Mouse (Mus musculus): ENCODE measurements around the gene Naga. TPM values are rescaled to one million over a fixed set of nuclear protein-coding genes. Genes with fewer than 3 reads are reported as not detected.

Naga gene
- total RNA-seq, 2 experiments from 2014 or later: 24.6 to 27.3 TPM

GRCm38 (mm10) chr15:82337875-82338274 is 850 bp downstream of the Naga start:
- no peak for DNase-seq

- no peak for DNase-seq
These were observed 2.1 kb downstream of the Naga start for GRCm38 (mm10) chr15:82336629-82337028.

GRCm38 (mm10) chr15:82335194-82335593 is 3.5 kb downstream of the Naga start:
- no peak for DNase-seq

- no peak for DNase-seq
These were observed 13.3 kb downstream of the Naga start for GRCm38 (mm10) chr15:82325382-82325781.

- no peak for DNase-seq
These were observed 16.5 kb downstream of the Naga start for GRCm38 (mm10) chr15:82322195-82322594.

- DNase-seq: no peak
These were observed 19.1 kb downstream of the Naga start for GRCm38 (mm10) chr15:82319613-82320012.

- DNase-seq: no peak
These were observed 20.9 kb downstream of the Naga start for GRCm38 (mm10) chr15:82317839-82318238.

GRCm38 (mm10) chr15:82308416-82308815 is 30.3 kb downstream of the Naga start:
- DNase-seq: no peak

GRCm38 (mm10) chr15:82307107-82307506 is 31.6 kb downstream of the Naga start:
- no peak for DNase-seq

GRCm38 (mm10) chr15:82298764-82299561 is 39.8 kb downstream of the Naga start, which contains the start of gene Wbp2nl:
Gene Wbp2nl (plus strand): TSS chr15:82298954.
- DNase-seq: no peak

GRCm38 (mm10) chr15:82294059-82294458 is 44.7 kb downstream of the Naga start:
- no peak for DNase-seq

- no peak for DNase-seq
These were observed 45.4 kb downstream of the Naga start for GRCm38 (mm10) chr15:82293271-82293711.

GRCm38 (mm10) chr15:82292851-82293250 is 45.9 kb downstream of the Naga start:
- DNase-seq: no peak

- DNase-seq: no peak
These were observed 48.5 kb downstream of the Naga start for GRCm38 (mm10) chr15:82290252-82290651.

GRCm38 (mm10) chr15:82286157-82286556 is 52.6 kb downstream of the Naga start:
- DNase-seq: no peak

GRCm38 (mm10) chr15:82280638-82281037 is 58.1 kb downstream of the Naga start:
- no peak for DNase-seq

Other genes with a start within 250 kb of the Naga start
- 10 to 100 TPM; 31.0 to 33.5 TPM for gene Ccdc134, start 211.0 kb downstream of the Naga start, total RNA-seq (2021)
- 10 to 100 TPM; 37.0 to 42.8 TPM for gene Srebf2, start 191.7 kb downstream of the Naga start, total RNA-seq (2021)
- not detected for gene Shisa8, start 126.1 kb downstream of the Naga start, total RNA-seq (2021)
- under 1 TPM; 0.45 to 0.52 TPM for gene Tnfrsf13c, start 114.6 kb downstream of the Naga start, total RNA-seq (2021)
- 1 to 10 TPM; 4.2 to 7.0 TPM for gene Cenpm, start 94.2 kb downstream of the Naga start, total RNA-seq (2021)
- not detected for gene 1500009C09Rik, start 86.5 kb downstream of the Naga start, total RNA-seq (2021)
- gene Sept3, start 64.0 kb downstream of the Naga start, total RNA-seq (2021): 1 to 10 TPM; 1.2 to 2.0 TPM
- gene Wbp2nl, start 40.0 kb downstream of the Naga start, total RNA-seq (2021): not detected
- gene Pheta2, start within 50 bp of the Naga start, total RNA-seq (2021): 1 to 10 TPM; 3.0 to 4.9 TPM
- 100 to 1,000 TPM; 143 to 156 TPM for gene Smdt1, start within 50 bp of the Naga start, total RNA-seq (2021)
- gene Ndufa6, start 15.4 kb upstream of the Naga start, total RNA-seq (2021): 100 to 1,000 TPM; 362 to 411 TPM
- 10 to 100 TPM; 10.8 to 14.5 TPM for gene Cyp2d22, start 41.3 kb upstream of the Naga start, total RNA-seq (2021)
- gene Cyp2d11, start 55.1 kb upstream of the Naga start, total RNA-seq (2021): not detected
- under 1 TPM in 1 of 2 experiments, not detected in 1; 0.29 TPM for gene Cyp2d10, start 68.3 kb upstream of the Naga start, total RNA-seq (2021)
- under 1 TPM in 1 of 2 experiments, not detected in 1; 0.19 TPM for gene Cyp2d9, start 94.5 kb upstream of the Naga start, total RNA-seq (2021)
- gene Cyp2d12, start 216.1 kb upstream of the Naga start, total RNA-seq (2021): not detected

Measured in gastrocnemius, postnatal 10 days (tissue).